Mouse (Mus musculus): ENCODE measurements around the gene Cep97. TPM values are rescaled to one million over a fixed set of nuclear protein-coding genes. Genes with fewer than 3 reads are reported as not detected.

The Cep97 gene
- 1.4 TPM for polyA plus RNA-seq (2014; fragmentation: Illumina TruSeq; extraction: RNeasy Lipid Tissue Mini Kit (QIAGEN cat#74804); ENCODE audit: insufficient read depth, low read depth, low replicate concordance)

GRCm38 (mm10) chr16:55934453-55935037 lies at the start of gene Cep97:
Gene Cep97, minus strand, starts transcription at chr16:55934855.

GRCm38 (mm10) chr16:55973431-55974255 lies 39.0 kb upstream of the Cep97 start, which contains the start of gene Zbtb11:
Gene Zbtb11, plus strand, starts transcription at chr16:55973883.

DNA sequence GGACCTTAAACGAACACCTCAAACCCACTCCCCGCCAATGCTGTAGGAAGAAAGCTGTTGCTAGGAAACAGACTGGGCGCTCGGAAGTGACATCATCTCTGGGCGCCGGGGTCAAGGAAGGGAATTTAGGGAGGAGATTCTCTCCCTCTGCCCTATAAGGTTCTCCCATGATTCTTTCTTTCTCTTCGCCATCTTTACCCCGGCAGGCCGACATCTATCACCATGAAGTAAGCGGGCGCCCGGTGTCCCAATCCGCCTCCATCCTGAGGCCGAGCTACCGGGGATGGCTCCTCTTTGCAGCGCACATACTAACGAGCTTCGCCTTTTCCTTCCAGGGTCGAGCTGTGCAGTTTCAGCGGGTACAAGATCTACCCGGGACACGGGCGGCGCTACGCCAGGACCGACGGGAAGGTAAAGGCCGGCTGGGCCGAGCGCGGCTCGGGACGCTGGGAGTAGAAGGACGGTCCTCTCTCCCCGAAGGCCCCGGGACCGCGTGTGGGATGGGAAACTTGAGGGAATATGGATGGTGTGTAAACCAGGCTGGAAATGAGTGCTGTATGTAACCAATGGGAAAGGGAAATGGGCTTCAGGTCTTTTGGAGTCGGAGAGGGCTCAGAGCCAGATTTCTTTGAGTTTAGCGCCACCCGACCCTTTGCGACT lies 31.7 kb upstream of the Cep97 start, which contains the start of gene Rpl24:
Gene Rpl24 (plus strand): TSS at position 64 of the 660 bp plus-strand sequence.

DNA sequence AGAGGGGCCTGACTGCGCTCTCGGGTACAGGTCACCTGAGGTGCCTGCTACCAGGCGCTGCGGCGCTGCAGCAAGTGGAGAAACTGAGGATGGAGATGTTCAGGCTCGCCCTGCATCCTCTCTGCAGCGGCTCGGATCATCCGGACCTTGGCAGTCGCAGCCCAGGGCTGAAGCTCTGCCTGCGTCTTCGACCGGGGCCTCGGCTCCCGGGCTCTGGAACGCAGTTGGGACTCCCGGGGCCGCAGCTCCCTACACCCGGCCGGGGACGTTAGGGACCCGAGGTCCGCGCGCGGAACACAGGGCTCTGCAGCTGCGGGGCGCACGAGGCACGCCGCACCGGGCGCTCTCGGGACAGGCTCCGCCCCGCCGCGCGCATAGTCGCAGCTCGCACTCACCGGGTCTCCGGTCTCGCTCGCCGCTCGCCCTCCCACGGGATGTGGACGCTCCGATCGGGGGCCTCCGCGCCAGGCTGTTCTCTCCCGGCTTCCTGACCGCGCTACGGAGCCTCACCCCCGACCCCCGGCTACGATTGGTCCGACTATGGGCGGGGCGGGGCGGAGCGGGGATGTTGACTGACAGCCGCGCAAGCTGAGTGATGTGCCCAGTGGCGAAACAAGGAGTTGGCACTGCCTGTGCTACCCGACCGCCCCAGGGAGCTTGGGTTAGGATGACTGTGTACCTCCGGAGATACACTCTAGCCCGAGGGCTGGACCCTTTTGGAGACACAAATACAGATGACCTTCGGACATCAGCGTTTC lies 39.6 kb downstream of the Cep97 start, which contains the start of gene Nxpe3:
Gene Nxpe3 (minus strand): TSS at position 393 of the 758 bp plus-strand sequence.

Other genes with a start within 250 kb of the Cep97 start
- gene Nfkbiz, start 96.0 kb downstream of the Cep97 start, polyA plus RNA-seq (2014; fragmentation: Illumina TruSeq; extraction: RNeasy Lipid Tissue Mini Kit (QIAGEN cat#74804); ENCODE audit: insufficient read depth, low read depth, low replicate concordance): 7.6 TPM
- 3.0 TPM for gene Nxpe3, start 39.6 kb downstream of the Cep97 start, polyA plus RNA-seq (2014; fragmentation: Illumina TruSeq; extraction: RNeasy Lipid Tissue Mini Kit (QIAGEN cat#74804); ENCODE audit: insufficient read depth, low read depth, low replicate concordance)
- 852 TPM for gene Rpl24, start 31.4 kb upstream of the Cep97 start, polyA plus RNA-seq (2014; fragmentation: Illumina TruSeq; extraction: RNeasy Lipid Tissue Mini Kit (QIAGEN cat#74804); ENCODE audit: insufficient read depth, low read depth, low replicate concordance)
- gene Zbtb11, start 39.0 kb upstream of the Cep97 start, polyA plus RNA-seq (2014; fragmentation: Illumina TruSeq; extraction: RNeasy Lipid Tissue Mini Kit (QIAGEN cat#74804); ENCODE audit: insufficient read depth, low read depth, low replicate concordance): 6.5 TPM
- 88.2 TPM for gene Pcnp, start 94.9 kb upstream of the Cep97 start, polyA plus RNA-seq (2014; fragmentation: Illumina TruSeq; extraction: RNeasy Lipid Tissue Mini Kit (QIAGEN cat#74804); ENCODE audit: insufficient read depth, low read depth, low replicate concordance)
- 7.2 TPM for gene Trmt10c, start 103.0 kb upstream of the Cep97 start, polyA plus RNA-seq (2014; fragmentation: Illumina TruSeq; extraction: RNeasy Lipid Tissue Mini Kit (QIAGEN cat#74804); ENCODE audit: insufficient read depth, low read depth, low replicate concordance)
- 5.5 TPM for gene Senp7, start 113.5 kb upstream of the Cep97 start, polyA plus RNA-seq (2014; fragmentation: Illumina TruSeq; extraction: RNeasy Lipid Tissue Mini Kit (QIAGEN cat#74804); ENCODE audit: insufficient read depth, low read depth, low replicate concordance)